Mouse (Mus musculus): ENCODE data around the gene Znhit1.
"Not testable (repeated sequence)": the region's sequence is repeated elsewhere in the genome, so short reads cannot be mapped to it uniquely, and the experiment has no call there.

The Znhit1 gene

GRCm38 (mm10) chr5:136950521-136950920 lies 37.3 kb downstream of the Znhit1 start:
- no peak for DNase-seq

- DNase-seq = not testable (repeated sequence)
These were observed 38.1 kb downstream of the Znhit1 start for GRCm38 (mm10) chr5:136949551-136950336.

- no peak for DNase-seq
These were observed 39.9 kb downstream of the Znhit1 start for GRCm38 (mm10) chr5:136947874-136948273.

- no peak for DNase-seq
These were observed 42.7 kb downstream of the Znhit1 start for GRCm38 (mm10) chr5:136945084-136945483.

GRCm38 (mm10) chr5:136943382-136943781 lies 44.4 kb downstream of the Znhit1 start:
- no peak for DNase-seq

- DNase-seq = no peak
These were observed 45.0 kb downstream of the Znhit1 start for GRCm38 (mm10) chr5:136942781-136943180.

- no peak for DNase-seq
These were observed 46.8 kb downstream of the Znhit1 start for GRCm38 (mm10) chr5:136940845-136941560.

GRCm38 (mm10) chr5:136940029-136940428 lies 47.8 kb downstream of the Znhit1 start:
- DNase-seq = not testable (repeated sequence)

GRCm38 (mm10) chr5:136939284-136939683 lies 48.5 kb downstream of the Znhit1 start:
- no peak for DNase-seq

GRCm38 (mm10) chr5:136937621-136938020 lies 50.2 kb downstream of the Znhit1 start:
- DNase-seq = no peak

- DNase-seq = no peak
These were observed 51.1 kb downstream of the Znhit1 start for GRCm38 (mm10) chr5:136936750-136937149.

- no peak for DNase-seq
These were observed 51.7 kb downstream of the Znhit1 start for GRCm38 (mm10) chr5:136935905-136936695.

GRCm38 (mm10) chr5:136933930-136934329 lies 53.9 kb downstream of the Znhit1 start:
- no peak for DNase-seq

GRCm38 (mm10) chr5:136932956-136933355 lies 54.9 kb downstream of the Znhit1 start:
- DNase-seq = no peak
